Mouse (Mus musculus): ENCODE results near the gene Rnase10.

GRCm38 (mm10) chr14:51024820-51025219 lies 17.3 kb downstream of the Rnase10 start:
- TF ChIP-seq CTCF (IDR thresholded peaks at IDR 0.05; ENCODE audit: low read depth, low read length) (no peak), POLR2A (IDR thresholded peaks at IDR 0.05; ENCODE audit: insufficient read depth, low read length) (no peak)

Measured in ES-Bruce4 (cell line).